Mouse (Mus musculus) thymus, adult 18-20 months (tissue): ENCODE data around the gene Pygb.

Experiments used
- DNase-seq, 2 experiments: peaks; one replicate each; pipeline ENCODE4 v3.0.0; 2022; ENCODE audit warnings: mixed read lengths in 2 of 2

Gene Pygb

GRCm38 (mm10) chr2:150844798-150845197 is 58.3 kb downstream of the Pygb start:
- no peak for DNase-seq

- DNase-seq, result no peak
These were observed 61.0 kb downstream of the Pygb start for GRCm38 (mm10) chr2:150847436-150847995.

GRCm38 (mm10) chr2:150851251-150851650 is 64.7 kb downstream of the Pygb start:
- no peak for DNase-seq

DNA sequence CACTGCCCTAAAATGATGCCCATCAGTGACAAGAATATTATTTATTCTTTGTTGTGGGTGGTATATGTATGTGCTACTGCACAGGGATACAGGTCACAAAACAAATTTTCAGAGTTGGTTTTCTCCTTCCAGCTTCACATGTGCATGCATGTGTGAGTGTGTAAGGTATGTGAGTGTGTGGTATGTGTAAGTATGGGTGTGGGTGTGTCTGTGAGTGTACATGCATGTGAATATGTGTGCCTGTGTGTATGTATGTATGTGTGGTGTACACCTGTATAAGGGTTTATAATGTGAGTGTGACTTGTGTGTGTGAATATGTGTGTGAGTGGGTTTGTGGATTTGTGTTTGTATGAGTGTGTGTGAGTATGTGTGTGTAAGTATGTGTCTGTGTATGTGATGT is 68.7 kb downstream of the Pygb start:
- DNase-seq, result no peak

- no peak for DNase-seq
These were observed 72.4 kb downstream of the Pygb start for GRCm38 (mm10) chr2:150858724-150859487.

DNA sequence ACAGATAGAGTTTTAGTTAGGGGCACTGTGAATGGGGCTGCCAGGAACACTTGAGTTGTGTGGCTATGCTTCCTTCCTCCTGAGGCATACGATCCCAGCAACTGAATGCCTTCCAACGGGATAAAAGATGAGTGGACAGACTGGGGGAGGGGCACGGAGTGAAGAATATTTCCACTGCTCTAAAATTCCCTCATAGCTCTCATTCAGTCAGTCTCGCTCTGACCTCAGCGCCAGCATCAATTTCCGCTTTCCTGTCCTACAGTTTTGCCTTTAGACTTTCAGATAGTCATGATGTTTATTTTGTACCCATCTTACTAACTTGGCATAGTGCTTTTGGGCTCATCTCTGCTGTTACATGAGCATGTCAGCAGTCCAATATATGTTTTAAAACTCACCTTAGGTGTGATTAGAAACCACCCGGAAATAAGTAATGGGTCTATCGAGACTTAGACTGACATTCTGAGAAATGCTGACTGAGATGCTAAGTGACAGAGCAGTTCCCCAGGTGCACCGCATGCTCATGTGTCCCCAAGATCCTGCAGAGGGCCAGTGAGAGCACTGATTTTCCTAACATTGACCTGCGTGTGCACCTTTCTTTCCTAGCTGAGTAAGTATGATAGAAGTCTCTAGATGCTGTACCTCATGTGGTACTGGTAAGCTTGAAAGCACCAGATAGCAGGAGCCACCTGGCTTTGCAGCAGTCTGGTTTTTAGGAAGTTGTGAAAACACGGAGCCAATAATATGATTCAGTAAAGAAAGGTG is 73.4 kb downstream of the Pygb start:
- no peak for DNase-seq

DNA sequence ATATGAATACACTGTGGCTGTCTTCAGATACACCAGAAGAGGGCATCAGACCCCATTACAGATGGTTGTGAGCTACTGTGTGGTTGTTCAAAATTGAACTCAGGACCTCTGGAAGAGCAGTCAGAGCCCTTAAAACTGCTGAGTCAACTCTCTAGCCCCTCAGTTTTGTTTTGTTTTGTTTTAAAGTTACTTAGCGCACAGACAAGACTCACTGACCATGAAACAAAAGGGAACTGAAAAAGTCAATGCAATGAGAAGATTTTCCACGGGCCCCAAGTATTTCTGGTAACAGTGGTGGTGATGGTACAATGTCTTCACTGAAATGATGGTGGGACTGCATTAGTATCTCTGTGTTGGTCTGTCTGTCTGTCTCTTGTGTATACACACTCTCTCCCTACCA is 74.6 kb downstream of the Pygb start:
- DNase-seq, result no peak

GRCm38 (mm10) chr2:150867021-150867420 is 80.5 kb downstream of the Pygb start:
- no peak for DNase-seq

DNA sequence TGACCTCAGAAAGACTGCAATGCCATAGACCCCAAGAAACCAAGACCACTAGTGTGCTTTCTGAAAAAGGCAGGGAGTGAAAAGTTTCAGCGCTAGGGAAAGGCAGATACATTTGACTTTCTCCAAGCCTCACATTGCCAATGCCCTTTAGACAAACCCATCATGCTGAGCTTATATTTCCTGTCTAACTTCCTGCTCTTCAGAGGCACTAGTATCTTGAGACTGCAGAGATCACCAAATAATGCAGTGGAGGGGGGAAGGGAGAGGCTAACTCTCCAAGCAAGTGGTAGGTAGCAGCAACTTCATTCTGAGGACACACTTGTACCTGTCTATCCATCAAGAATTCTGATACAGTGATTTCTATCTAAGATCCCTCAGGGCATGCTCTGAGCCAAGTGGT is 82.9 kb downstream of the Pygb start:
- no peak for DNase-seq

DNA sequence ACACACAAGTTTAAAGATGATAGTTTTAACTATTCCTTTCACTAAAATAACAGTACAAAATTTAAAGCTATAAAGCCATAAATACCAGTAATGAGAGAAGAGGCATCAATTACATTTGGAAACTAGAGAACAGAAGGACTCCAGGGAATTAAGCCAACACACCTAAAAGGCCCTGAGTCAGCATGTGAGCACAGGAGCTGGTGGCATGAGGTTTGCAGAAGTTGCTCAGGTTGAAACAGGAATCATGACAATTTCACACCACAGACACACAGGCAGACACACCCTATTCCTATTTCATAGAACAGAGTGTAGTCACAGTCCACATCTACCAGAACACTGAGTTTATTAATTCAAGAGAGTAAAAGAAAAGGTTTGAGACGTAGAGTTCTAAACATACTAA is 88.0 kb downstream of the Pygb start:
- no peak for DNase-seq

DNA sequence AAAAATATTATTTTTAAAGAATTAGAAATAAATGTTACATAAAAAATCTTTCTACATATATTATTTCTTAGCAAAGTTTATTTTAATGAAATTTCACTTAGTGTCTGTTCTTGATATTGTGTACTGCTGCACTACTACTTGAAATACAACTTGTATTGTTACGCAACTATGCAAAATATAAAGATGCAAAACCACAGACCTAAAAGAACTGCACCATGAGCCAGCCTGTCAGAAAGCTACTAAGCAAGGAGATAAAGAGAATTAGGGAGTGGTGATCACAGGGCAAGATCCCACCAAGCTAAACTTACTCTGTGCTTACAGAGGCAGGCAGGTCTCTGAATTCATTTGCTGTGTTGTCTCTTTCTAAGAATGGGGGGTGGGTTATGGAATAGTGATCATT is 88.7 kb downstream of the Pygb start:
- no peak for DNase-seq

- DNase-seq, result no peak
These were observed 91.0 kb downstream of the Pygb start for GRCm38 (mm10) chr2:150877561-150877960.
